Mouse (Mus musculus): ENCODE measurements at regions not wholly inside any gene's neighbourhood (a gene's known extent, or its start where the extent isn't known, plus 50 kb on each side); places are given as distances from the start of the nearest gene placed in this dataset.

DNA sequence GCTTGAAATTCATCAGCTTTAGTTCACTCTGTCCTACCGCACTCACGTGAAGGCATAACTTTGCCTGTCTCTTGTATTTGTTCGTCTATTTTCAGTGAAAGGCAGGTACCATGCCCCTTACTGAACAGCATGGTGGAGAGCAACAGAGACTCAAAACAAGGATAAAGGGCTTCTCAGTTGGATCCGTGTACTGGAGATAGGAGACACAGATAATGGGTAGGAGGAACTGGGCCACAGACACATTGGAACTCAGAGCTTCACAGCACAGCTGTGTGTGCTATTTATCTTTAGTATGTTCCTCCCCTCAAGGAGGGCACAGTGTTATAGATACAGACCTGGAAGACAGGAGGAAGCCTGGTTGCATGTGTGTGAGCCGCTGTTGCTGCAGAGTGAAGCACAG lies 176.4 kb downstream of the Pten start:
- no peak for TF ChIP-seq POLR2A (IDR thresholded peaks at IDR 0.05; ENCODE audit: borderline replicate concordance, extremely low read depth, low read depth, low read length)
- no peak for TF ChIP-seq CTCF (IDR thresholded peaks at IDR 0.05; ENCODE audit: insufficient read depth, low read length)
- Histone ChIP-seq H3K4me3 (replicated peaks; ENCODE audit: extremely low read depth, low read depth, low read length) (no peak overlapping the region), H3K4me1 (ENCODE audit: control insufficient read depth, insufficient read depth, low read length) (no peaks in the 10 kb centered on the region; the same call in 1 of the 2 replicates)
- WGBS, result 83% methylated on average over 5 of the region's 5 CpGs
- DNase-seq, result no peak

DNA sequence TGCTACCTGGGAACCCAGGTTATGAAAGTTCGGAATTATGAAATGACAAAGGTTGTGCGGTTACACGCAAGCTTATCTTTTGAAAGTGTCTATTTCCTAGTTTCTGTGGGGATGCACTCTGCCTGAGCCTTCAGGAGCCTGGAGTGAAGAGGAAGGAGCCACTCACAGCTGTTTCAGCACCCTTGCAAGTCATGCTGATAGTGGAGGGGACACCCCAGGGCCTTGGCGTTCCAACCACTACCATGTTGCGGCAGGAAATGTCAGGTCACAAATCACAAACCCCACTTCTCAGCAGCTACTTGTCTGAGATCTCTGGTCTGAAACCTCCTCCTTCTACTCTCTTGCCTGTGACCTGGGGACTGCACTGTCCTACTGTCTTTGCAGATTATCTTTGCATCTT lies 178.3 kb downstream of the Pten start:
- H3K4me3 ChIP-seq (replicated peaks; ENCODE audit: extremely low read depth, low read depth, low read length), result no peak overlapping the region
- TF ChIP-seq CTCF (IDR thresholded peaks at IDR 0.05; ENCODE audit: insufficient read depth, low read length) (no peak), POLR2A (IDR thresholded peaks at IDR 0.05; ENCODE audit: borderline replicate concordance, extremely low read depth, low read depth, low read length) (no peak)
- no peak for DNase-seq
- no peaks in the 10 kb centered on the region; the same call in 1 of the 2 replicates for H3K4me1 ChIP-seq (ENCODE audit: control insufficient read depth, insufficient read depth, low read length)
- WGBS, result 75% methylated on average over 5 of the region's 5 CpGs

DNA sequence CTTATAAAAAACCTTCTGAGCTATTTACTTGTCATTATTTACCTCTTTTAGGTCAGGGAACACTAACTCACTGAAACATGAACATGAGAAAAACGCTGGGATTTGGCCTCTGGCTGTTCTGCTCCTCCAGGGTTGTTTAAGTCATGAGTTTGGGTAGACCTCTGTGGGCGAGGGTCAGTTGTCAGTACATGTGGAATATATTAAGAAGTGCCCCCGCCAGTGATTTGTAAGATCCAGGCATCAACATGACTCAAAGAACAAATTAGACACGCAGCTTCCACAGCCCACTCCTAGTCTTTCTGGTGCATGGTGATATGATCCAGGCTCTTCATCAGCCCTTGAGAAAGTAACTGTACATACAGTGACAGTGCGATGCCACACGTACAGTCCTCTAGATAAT lies 180.3 kb downstream of the Pten start:
- Histone ChIP-seq H3K4me1 (ENCODE audit: control insufficient read depth, insufficient read depth, low read length) (no peaks in the 10 kb centered on the region; the same call in 1 of the 2 replicates), H3K4me3 (replicated peaks; ENCODE audit: extremely low read depth, low read depth, low read length) (no peak overlapping the region)
- WGBS, result 89% methylated on average over 6 of the region's 6 CpGs
- no peak for DNase-seq
- TF ChIP-seq POLR2A (IDR thresholded peaks at IDR 0.05; ENCODE audit: borderline replicate concordance, extremely low read depth, low read depth, low read length), result no peak
- no peak for TF ChIP-seq CTCF (IDR thresholded peaks at IDR 0.05; ENCODE audit: insufficient read depth, low read length)

DNA sequence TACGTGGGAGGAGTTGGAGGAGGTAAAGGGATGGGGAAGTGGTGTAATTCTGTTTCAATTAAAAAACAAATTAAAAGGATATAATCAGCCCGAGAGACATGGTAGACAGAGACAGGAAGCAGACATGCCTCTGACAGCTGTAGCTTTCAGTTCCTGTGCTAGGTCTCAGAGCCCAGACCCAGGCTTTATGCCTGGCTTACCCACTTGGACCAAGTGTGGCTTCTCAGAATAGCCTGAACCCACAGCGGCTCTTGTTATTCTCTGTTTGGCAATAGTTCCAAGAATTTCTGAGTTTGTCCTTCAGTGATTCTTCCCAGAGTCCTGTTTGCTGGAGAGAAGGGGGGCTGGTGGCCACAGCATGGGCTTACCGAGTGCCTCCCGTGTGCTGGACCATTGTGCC lies 182.4 kb downstream of the Pten start:
- WGBS, result 62% methylated on average over 5 of the region's 5 CpGs

DNA sequence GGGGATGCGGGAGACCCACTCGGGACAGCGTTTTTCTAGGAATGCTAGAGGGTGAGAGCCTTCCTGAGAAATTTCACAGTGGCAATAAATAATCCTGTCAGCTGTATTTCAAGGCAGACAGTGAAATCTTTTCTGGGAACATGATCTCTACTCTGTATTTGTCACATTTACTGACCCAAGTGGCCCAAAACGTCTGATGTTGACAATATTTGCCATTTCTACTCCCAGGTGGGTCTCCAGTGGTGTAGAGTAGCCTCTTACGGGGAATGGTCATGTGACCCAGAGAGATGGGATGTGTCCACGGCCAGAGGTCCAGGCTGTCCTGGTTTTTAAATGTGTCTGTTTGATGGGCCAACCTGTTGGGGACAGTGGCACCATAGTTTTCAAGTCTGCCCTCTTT lies 183.5 kb downstream of the Pten start:
- WGBS, result 75% methylated on average over 6 of the region's 6 CpGs
- Histone ChIP-seq H3K4me1 (ENCODE audit: control insufficient read depth, insufficient read depth, low read length) (no peaks in the 10 kb centered on the region; the same call in 1 of the 2 replicates), H3K4me3 (replicated peaks; ENCODE audit: extremely low read depth, low read depth, low read length) (no peak overlapping the region)
- DNase-seq, result no peak
- TF ChIP-seq CTCF (IDR thresholded peaks at IDR 0.05; ENCODE audit: insufficient read depth, low read length) (no peak), POLR2A (IDR thresholded peaks at IDR 0.05; ENCODE audit: borderline replicate concordance, extremely low read depth, low read depth, low read length) (no peak)

More for the DNA sequence above, 182.4 kb downstream of the Pten start:
- no peak for DNase-seq
- TF ChIP-seq CTCF (IDR thresholded peaks at IDR 0.05; ENCODE audit: insufficient read depth, low read length), result no peak
- TF ChIP-seq POLR2A (IDR thresholded peaks at IDR 0.05; ENCODE audit: borderline replicate concordance, extremely low read depth, low read depth, low read length), result no peak
- no peak overlapping the region for H3K4me3 ChIP-seq (replicated peaks; ENCODE audit: extremely low read depth, low read depth, low read length)
- no peaks in the 10 kb centered on the region; the same call in 1 of the 2 replicates for H3K4me1 ChIP-seq (ENCODE audit: control insufficient read depth, insufficient read depth, low read length)

DNA sequence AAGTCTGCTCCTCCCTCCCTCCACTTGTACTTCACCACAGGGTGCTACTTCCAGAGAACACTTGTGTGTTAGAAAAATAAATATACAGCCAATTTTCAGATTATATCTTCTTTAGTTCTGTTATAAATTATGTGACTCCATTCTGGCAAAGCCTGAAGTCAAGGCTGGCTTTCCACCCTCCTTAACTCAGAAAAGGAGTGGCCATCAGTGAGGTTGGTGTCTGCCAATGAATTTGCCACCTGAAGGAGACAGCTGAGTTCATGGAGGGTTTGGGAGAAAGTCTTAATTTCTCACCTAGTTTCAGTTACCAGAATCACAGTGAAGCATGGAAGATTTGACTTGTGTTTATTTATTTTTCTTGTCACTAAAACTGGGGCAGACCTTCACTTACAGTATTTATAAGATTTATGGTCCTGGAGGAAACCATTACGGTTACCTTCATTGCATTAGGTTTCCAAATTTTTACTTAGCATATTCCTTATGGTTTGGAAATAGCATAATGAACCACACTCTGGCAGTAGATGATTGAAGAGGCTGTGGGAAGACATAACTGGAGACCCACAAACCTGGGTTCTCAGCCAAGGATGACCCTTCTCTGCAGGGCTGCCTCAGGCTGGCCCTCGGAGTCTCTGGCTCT lies 186.4 kb downstream of the Pten start:
- no peaks in the 10 kb centered on the region; the same call in 1 of the 2 replicates for H3K4me1 ChIP-seq (ENCODE audit: control insufficient read depth, insufficient read depth, low read length)
- WGBS, result 80% methylated on average over 2 of the region's 2 CpGs
- no peak overlapping the region for H3K4me3 ChIP-seq (replicated peaks; ENCODE audit: extremely low read depth, low read depth, low read length)
- TF ChIP-seq POLR2A (IDR thresholded peaks at IDR 0.05; ENCODE audit: borderline replicate concordance, extremely low read depth, low read depth, low read length), result no peak
- no peak for TF ChIP-seq CTCF (IDR thresholded peaks at IDR 0.05; ENCODE audit: insufficient read depth, low read length)
- no peak for DNase-seq

DNA sequence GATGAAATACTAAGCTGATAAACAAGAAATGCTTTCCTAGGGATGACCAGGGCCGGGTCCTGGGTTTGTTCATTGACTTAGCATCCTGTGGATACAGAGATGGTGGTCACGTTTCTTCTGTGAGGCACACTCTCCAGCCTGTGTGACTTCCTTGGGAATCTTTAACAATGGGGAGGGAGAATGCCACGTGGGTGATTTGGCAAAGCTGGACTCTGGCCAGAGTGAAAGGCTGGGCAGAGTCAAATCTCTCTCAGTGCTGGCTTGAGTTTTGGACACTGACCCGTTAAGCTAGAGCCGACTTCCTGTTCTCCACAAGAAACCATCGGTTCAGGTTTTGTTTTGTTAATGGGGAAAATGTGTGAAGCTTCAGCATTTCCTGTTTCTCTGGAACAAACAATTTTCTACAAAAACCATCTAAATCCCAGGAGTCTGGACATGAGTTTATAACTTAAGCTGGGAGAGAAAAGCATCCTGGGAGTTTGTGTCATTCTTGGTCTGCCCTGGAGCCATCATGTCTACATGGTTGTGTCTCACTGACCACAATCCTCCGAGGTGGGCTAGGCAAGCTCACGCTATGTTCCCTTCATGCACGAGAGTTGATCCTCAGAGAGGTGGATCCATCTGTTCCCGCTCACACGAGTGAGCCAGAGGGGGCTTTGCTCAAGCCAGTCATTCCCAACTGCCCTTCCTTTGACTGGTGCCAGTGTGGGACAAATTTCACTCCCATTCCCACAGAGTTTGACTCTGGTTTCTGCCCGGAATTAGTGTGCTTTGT lies 190.0 kb downstream of the Pten start:
- WGBS, result 68% methylated on average over 12 of the region's 12 CpGs
- Histone ChIP-seq H3K4me3 (replicated peaks; ENCODE audit: extremely low read depth, low read depth, low read length) (no peak overlapping the region), H3K4me1 (ENCODE audit: control insufficient read depth, insufficient read depth, low read length) (no peaks in the 10 kb centered on the region)
- TF ChIP-seq CTCF (IDR thresholded peaks at IDR 0.05; ENCODE audit: insufficient read depth, low read length) (no peak), POLR2A (IDR thresholded peaks at IDR 0.05; ENCODE audit: borderline replicate concordance, extremely low read depth, low read depth, low read length) (no peak)
- DNase-seq, result no peak

DNA sequence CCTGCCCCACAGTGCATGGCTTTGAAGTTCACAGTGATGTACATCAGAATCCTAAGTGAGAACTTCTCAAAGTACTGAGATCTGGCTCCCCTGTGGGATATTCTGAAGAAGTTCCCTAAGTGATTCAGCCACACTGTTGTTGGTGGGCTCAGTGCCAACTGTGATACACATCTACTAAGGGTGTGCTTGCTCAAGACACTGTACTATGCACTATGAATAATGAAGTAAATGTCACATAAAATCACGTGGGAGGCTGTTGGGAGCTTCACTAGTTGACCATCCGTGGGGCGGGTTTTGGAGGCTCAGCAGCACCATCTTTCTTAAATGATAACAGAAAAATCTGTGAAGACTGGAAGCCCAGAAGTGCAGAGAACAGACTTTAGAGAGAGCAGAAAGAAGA lies 193.0 kb downstream of the Pten start:
- Histone ChIP-seq H3K4me3 (replicated peaks; ENCODE audit: extremely low read depth, low read depth, low read length) (no peak overlapping the region), H3K4me1 (ENCODE audit: control insufficient read depth, insufficient read depth, low read length) (peaks cover 12% of the 10 kb centered on the region; the same call in 1 of the 2 replicates)
- TF ChIP-seq CTCF (IDR thresholded peaks at IDR 0.05; ENCODE audit: insufficient read depth, low read length) (no peak), POLR2A (IDR thresholded peaks at IDR 0.05; ENCODE audit: borderline replicate concordance, extremely low read depth, low read depth, low read length) (no peak)
- WGBS, result 60% methylated on average over 3 of the region's 3 CpGs
- DNase-seq, result no peak

DNA sequence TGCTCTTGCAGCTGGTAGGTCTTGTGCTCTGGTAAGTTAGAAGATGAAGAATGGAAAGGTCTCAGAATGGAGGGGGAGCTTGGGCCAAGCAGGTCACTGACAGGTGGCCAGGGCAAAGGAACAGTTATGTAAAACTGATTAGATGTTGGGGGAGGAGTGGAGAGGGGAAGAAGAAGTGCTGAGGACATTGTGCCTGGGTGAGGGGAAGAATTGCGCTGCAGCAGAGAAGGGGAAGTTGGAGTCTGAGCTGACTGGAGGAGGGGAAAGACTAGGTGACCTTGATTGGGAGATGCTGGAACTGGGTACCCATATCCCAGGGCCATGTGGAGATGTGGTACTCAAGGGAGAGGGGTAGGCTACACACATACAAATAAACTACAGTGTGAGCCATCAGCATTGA lies 193.5 kb downstream of the Pten start:
- Histone ChIP-seq H3K4me3 (replicated peaks; ENCODE audit: extremely low read depth, low read depth, low read length) (no peak overlapping the region), H3K4me1 (ENCODE audit: control insufficient read depth, insufficient read depth, low read length) (peaks cover 14% of the 10 kb centered on the region; the same call in 1 of the 2 replicates)
- TF ChIP-seq POLR2A (IDR thresholded peaks at IDR 0.05; ENCODE audit: borderline replicate concordance, extremely low read depth, low read depth, low read length), result no peak
- TF ChIP-seq CTCF (IDR thresholded peaks at IDR 0.05; ENCODE audit: insufficient read depth, low read length), result no peak
- no peak for DNase-seq
- 75% methylated on average over 1 of the region's 1 CpGs for WGBS

DNA sequence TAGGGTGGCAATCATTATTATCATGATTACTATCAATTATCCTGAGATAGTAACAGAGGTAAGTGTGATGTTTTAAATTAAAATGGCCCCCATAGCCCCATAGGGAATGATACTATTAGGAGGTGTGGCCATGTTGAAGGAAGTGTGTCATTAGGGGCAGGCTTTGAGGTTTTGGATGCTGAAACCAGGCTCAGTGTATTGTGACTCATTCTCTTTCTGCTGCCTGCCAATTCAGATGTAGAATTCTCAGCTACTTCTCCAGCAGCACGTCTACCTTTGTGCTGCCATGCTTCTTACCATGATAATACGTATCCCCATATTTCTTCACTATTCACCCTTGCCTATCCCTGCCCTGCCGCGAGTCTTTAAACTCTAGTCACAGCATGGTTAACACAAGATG lies 195.1 kb downstream of the Pten start:
- Histone ChIP-seq H3K4me1 (ENCODE audit: control insufficient read depth, insufficient read depth, low read length) (peaks cover 24% of the 10 kb centered on the region), H3K4me3 (replicated peaks; ENCODE audit: extremely low read depth, low read depth, low read length) (no peak overlapping the region)
- TF ChIP-seq POLR2A (IDR thresholded peaks at IDR 0.05; ENCODE audit: borderline replicate concordance, extremely low read depth, low read depth, low read length) (no peak), CTCF (IDR thresholded peaks at IDR 0.05; ENCODE audit: insufficient read depth, low read length) (no peak)
- no peak for DNase-seq
- 81% methylated on average over 4 of the region's 4 CpGs for WGBS
